Mouse (Mus musculus) liver, embryonic 11.5 days (tissue): ENCODE data around the gene Zscan10. TPM values are rescaled to one million over a fixed set of nuclear protein-coding genes. Genes with fewer than 3 reads are reported as not detected.
"Not testable (repeated sequence)": the region's sequence is repeated elsewhere in the genome, so short reads cannot be mapped to it uniquely, and the experiment has no call there.

Experiments
- ATAC-seq: fragments of 200-750 bp; cut with Nextera tagmentation; replicated peaks from 2 replicates; pipeline ENCODE4 v1.8.0; 2017; ENCODE audit warnings: moderate number of reproducible peaks, mild to moderate bottlenecking, moderate TSS enrichment, moderate library complexity; ENCODE audit not compliant: low FRiP score
- DNase-seq: peaks from one replicate; pipeline ENCODE4 v3.0.0-alpha.2; 2017; ENCODE audit warnings: low spot score
- H3K27ac ChIP-seq: fragments of 300-500 bp; sonication (generic); 2 replicates; pipeline ENCODE4 v1.5.1; 2014; ENCODE audit warnings: mild to moderate bottlenecking, low read depth, low read length, control low read depth
- H3K27me3 ChIP-seq: fragments of 300-500 bp; sonication (generic); replicated peaks from 2 replicates; pipeline ENCODE4 v1.6.1; 2014; ENCODE audit warnings: low read length, mixed read lengths; ENCODE audit not compliant: control insufficient read depth, insufficient read depth
- H3K36me3 ChIP-seq: fragments of 300-500 bp; sonication (generic); 2 replicates; pipeline ENCODE4 v1.6.1; 2014; ENCODE audit warnings: mild to moderate bottlenecking, low read length, moderate library complexity, mixed read lengths; ENCODE audit not compliant: control insufficient read depth, insufficient read depth
- H3K4me1 ChIP-seq: fragments of 300-500 bp; sonication (generic); replicated peaks from 2 replicates; pipeline ENCODE4 v1.6.1; 2014; ENCODE audit warnings: low read length, mixed read lengths; ENCODE audit not compliant: control insufficient read depth, insufficient read depth
- H3K4me2 ChIP-seq: fragments of 300-500 bp; sonication (generic); 2 replicates; pipeline ENCODE4 v1.6.1; 2014; ENCODE audit warnings: mild to moderate bottlenecking, control low read depth, moderate library complexity
- H3K4me3 ChIP-seq: fragments of 300-500 bp; sonication (generic); 2 replicates; pipeline ENCODE4 v1.5.1; 2014; ENCODE audit warnings: low read depth, low read length, control low read depth
- H3K9ac ChIP-seq: fragments of 300-500 bp; sonication (generic); 2 replicates; pipeline ENCODE4 v1.6.1; 2014; ENCODE audit warnings: low read depth, low read length, control low read depth
- H3K9me3 ChIP-seq: fragments of 300-500 bp; sonication (generic); 2 replicates; pipeline ENCODE4 v1.6.1; 2016; ENCODE audit warnings: low read length, inconsistent platforms, mixed read lengths; ENCODE audit not compliant: control insufficient read depth
- WGBS: fragments of 180-500 bp; shearing (Covaris S2); extraction: QIAGEN DNeasy Blood & Tissue Kit; methylation state at CpG from one replicate; pipeline ENCODE4 v1.1.7; 2014; 5-methylcytosine and 5-hydroxymethylcytosine counted together
- polyA plus RNA-seq: library from polyadenylated mRNA; unstranded; fragments of >200 nt; fragmentation: Nextera tagmentation; extraction: Ambion mirVana; gene quantifications from 2 replicates; pipeline ENCODE4 v1.2.1, GENCODE M21; 2014

Gene Zscan10
- polyA plus RNA-seq, 1 experiment from 2014 or later: 0.25 TPM

DNA sequence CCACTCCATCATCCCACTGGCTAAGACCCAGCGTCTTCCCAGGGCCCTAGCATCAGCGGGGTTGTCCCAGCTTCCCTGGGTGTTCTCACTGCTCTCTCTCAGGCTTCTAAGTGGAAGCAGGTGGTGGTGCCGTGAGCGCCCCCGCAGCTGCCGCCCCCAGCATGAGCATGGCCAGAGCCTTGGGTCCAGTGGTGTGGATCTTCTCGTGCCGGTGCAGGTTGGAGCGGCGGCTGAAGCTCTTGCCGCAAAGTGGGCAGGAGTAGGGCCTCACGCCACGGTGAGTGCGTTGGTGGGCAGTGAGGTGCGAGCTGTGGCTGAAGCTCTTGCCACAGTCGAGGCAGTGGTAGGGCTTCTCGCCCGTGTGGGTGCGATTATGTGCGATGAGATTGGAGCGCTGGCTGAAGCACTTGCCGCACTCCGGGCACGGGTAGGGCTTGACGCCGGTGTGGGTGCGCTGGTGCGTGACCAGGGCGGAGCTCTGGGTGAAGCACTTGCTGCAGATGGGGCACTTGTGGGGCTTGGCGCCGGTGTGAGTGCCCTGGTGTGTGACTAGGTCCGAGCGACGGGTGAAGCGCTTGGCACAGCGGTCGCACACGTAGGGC is 24.6 kb upstream of the Zscan10 start:
- no peak overlapping the region for H3K4me2 ChIP-seq
- no peaks in the 10 kb centered on the region for H3K9me3 ChIP-seq
- no peaks in the 10 kb centered on the region for H3K4me1 ChIP-seq
- ATAC-seq: no peak
- no peak overlapping the region for H3K27ac ChIP-seq
- WGBS: 96% methylated on average over 38 of the region's 38 CpGs
- no peak overlapping the region for H3K4me3 ChIP-seq
- no peaks in the 10 kb centered on the region for H3K27me3 ChIP-seq
- no peak for DNase-seq
- H3K36me3 ChIP-seq: peaks cover 22% of the 10 kb centered on the region
- no peak overlapping the region for H3K9ac ChIP-seq

DNA sequence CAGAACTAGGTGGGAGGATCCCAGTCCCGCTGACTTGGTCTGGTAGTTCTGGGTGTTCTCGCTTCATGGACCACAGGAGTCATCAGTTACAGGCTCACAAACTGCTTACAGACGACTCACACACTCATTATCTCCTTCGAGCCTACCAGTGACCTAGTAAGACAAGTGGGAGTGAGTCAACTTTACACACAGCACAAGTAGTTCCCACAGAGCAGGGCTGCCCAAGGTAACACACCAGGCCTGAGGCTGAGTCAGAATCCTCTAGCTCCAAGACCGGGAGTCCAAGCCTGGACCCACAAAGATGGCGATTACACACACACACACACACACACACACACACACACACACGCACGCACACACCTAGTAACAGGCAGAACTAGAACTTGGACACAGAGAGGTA is 15.9 kb upstream of the Zscan10 start:
- DNase-seq (no peak), ATAC-seq (no peak)
- Histone ChIP-seq H3K36me3 (peaks cover 3% of the 10 kb centered on the region; the same call in 1 of the 2 replicates), H3K4me1 (0 out of 2 replicates have a peak, but pooled peaks cover 3% of the 10 kb centered on the region), H3K4me2 (peak overlapping the region; percentile 76), H3K4me3 (no peak overlapping the region), H3K27ac (no peak overlapping the region), H3K27me3 (0 out of 2 replicates have a peak, but pooled peaks cover 3% of the 10 kb centered on the region), H3K9ac (no peak overlapping the region), H3K9me3 (no peaks in the 10 kb centered on the region)
- 69% methylated on average over 8 of the region's 8 CpGs for WGBS

DNA sequence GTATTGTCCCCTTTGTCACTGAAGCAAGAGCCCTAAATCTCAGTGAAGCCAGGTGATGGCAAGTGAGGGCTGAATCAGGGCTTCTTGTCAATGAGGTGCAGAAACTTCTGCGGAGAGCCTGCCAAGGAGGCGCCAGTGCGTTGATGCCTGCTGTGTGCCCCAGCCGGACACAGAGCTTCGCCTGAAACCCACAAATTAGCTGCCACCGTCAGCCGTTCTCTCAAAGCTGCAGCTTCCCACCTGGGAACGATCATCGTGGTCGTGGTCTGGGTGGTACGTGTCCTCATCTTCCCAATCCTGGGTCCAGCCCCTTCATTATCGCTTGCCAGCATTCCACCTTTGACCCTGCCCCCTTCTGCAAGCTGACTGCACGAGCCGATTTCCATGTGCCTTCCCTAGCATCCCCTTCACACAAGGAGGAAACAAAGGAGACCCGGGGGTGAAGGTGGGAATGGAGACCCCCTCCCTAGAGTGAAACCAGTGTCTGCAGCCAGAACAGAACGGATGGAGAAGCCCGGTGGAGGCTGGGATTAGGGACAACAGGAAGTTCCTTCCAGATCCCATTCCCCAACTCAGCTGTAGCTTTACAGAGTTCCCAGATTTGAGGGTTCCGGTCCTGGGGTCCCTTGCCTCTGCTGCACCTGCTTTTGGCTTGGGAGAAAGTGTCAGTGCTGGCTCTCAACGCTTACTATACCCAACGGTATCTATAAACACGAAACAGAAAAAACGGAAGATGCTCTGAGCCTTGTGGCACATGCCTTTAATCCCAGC is 14.8 kb upstream of the Zscan10 start:
- Histone ChIP-seq H3K4me1 (0 out of 2 replicates have a peak, but pooled peaks cover 3% of the 10 kb centered on the region), H3K36me3 (no peaks in the 10 kb centered on the region), H3K9me3 (no peaks in the 10 kb centered on the region), H3K27me3 (0 out of 2 replicates have a peak, but pooled peaks cover 3% of the 10 kb centered on the region), H3K27ac (no peak overlapping the region), H3K4me2 (peak overlapping the region; percentile 76), H3K9ac (peak overlapping the region; percentile 63), H3K4me3 (peak overlapping the region; percentile 63)
- ATAC-seq: peak; percentile 67; the same call in 1 of the 2 replicates
- under 1% methylated on average over 22 of the region's 22 CpGs for WGBS
- peak; percentile 59 for DNase-seq

DNA sequence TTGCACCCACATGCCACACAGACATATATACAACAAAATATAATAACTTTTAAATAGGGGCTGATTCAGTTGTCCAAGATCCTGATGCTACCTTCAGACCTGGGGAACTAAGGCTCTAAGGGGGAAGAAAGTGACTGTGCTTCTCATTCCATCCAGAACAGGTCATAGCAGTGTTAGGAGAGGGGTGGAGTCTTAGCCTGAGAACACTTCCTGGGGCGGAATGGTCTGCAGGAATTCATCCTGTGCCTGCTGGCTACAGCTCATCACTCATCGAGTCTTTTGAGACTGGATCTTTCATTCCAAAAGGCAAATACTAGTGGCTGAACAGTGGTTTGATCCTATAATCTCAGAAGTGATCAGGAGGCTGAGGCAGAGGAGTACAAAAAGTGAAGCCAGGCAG is 13.4 kb upstream of the Zscan10 start:
- H3K4me3 ChIP-seq: no peak overlapping the region
- no peak overlapping the region for H3K27ac ChIP-seq
- H3K36me3 ChIP-seq: no peaks in the 10 kb centered on the region
- no peak overlapping the region for H3K9ac ChIP-seq
- ATAC-seq (no peak), DNase-seq (no peak)
- H3K4me1 ChIP-seq: 0 out of 2 replicates have a peak, but pooled peaks cover 3% of the 10 kb centered on the region
- no peak overlapping the region for H3K4me2 ChIP-seq
- H3K9me3 ChIP-seq: no peaks in the 10 kb centered on the region
- WGBS: 65% methylated on average over 2 of the region's 2 CpGs
- 0 out of 2 replicates have a peak, but pooled peaks cover 3% of the 10 kb centered on the region for H3K27me3 ChIP-seq

DNA sequence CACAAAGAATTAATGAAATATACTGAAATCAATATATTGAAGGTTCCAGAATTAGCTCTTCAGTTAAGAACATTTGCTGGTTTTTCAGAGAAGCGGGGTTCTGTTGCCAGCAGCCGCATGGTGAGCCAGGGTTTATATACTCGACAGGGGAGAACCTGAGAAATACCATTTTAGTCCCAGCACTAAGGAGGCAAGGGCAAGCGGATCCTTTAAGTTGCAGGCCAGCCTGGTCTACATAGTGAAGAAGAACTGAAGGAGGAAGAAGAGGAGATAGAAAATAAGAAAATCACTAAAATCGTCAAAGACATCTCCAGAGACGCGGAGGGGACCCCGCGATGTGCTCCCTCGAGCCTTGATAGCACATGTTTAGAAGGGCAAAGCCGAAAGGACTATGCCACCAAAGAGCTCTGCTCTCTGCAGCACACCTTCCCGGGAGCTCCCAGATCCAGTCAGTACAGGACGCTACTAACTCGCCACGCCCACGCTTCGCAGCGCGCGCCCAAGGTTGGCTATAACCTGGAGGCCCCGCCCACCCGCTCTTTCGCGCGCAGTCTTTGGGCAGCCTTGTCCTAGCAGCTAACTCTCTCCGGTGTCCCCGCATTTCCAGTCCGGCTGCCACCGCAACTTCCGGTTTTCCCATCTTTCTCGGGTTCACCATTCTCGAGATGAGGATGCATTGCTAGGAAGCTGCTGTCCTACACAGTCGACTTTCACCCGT is 8.3 kb upstream of the Zscan10 start:
- no peaks in the 10 kb centered on the region for H3K27me3 ChIP-seq
- 7% methylated on average over 34 of the region's 34 CpGs for WGBS
- H3K36me3 ChIP-seq: no peaks in the 10 kb centered on the region
- H3K4me2 ChIP-seq: peak overlapping the region; percentile 84
- H3K9ac ChIP-seq: peak overlapping the region; percentile 66
- ATAC-seq: peak; percentile 99
- H3K9me3 ChIP-seq: no peaks in the 10 kb centered on the region
- 0 out of 2 replicates have a peak overlapping the region, but pooled peaks have one; percentile 42 for H3K27ac ChIP-seq
- peak; percentile 97 for DNase-seq
- peak overlapping the region; percentile 56 for H3K4me3 ChIP-seq
- no peaks in the 10 kb centered on the region for H3K4me1 ChIP-seq

DNA sequence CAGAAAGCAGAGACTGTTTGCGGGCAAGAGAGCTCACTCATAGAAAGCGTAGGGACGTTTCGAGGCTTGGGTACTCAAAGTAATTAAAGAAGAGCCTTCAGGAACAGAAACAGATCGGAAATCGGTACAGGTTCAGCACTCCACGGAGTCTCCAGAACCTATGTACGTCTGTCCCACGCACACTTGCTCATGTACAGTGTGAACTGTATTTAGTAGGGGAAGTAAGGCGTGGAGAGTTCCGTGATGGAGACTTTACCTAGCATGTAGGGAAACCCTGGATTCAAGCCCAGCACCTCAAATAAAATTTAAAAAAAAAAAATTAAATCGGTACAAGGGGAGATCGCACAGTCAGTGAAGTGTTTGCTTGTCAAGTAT is 7.7 kb upstream of the Zscan10 start:
- peak overlapping the region; percentile 56 for H3K4me3 ChIP-seq
- no peaks in the 10 kb centered on the region for H3K36me3 ChIP-seq
- peak overlapping the region; percentile 84 for H3K4me2 ChIP-seq
- H3K27ac ChIP-seq: 0 out of 2 replicates have a peak overlapping the region, but pooled peaks have one; percentile 42
- no peak for DNase-seq
- peak overlapping the region; percentile 66 for H3K9ac ChIP-seq
- WGBS: 13% methylated on average over 13 of the region's 13 CpGs
- no peaks in the 10 kb centered on the region for H3K4me1 ChIP-seq
- no peaks in the 10 kb centered on the region for H3K9me3 ChIP-seq
- peak; percentile 62 for ATAC-seq
- H3K27me3 ChIP-seq: no peaks in the 10 kb centered on the region

DNA sequence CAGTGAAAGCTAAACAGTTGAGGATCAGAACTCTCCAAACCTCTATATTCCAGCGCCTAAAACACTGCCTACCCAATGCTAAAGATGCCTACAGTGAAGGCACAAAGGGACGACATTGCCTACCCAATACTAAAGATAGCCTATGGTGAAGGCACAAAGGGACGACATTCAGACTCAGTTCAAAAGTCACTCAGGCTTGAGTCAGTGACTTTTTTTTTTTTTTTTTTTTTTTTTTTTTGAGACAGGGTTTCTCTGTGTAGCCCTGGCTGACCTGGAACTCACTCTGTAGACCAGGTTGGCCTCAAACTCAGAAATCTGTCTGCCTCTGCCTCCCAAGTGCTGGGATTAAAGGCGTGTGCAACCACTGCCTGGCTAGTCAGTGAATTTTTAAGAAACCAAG is 5.5 kb upstream of the Zscan10 start:
- not testable (repeated sequence) for H3K4me3 ChIP-seq, H3K27ac ChIP-seq, H3K4me2 ChIP-seq, DNase-seq, H3K9me3 ChIP-seq, H3K36me3 ChIP-seq, ATAC-seq, H3K9ac ChIP-seq, H3K4me1 ChIP-seq, H3K27me3 ChIP-seq
- 77% methylated on average over 4 of the region's 4 CpGs for WGBS

DNA sequence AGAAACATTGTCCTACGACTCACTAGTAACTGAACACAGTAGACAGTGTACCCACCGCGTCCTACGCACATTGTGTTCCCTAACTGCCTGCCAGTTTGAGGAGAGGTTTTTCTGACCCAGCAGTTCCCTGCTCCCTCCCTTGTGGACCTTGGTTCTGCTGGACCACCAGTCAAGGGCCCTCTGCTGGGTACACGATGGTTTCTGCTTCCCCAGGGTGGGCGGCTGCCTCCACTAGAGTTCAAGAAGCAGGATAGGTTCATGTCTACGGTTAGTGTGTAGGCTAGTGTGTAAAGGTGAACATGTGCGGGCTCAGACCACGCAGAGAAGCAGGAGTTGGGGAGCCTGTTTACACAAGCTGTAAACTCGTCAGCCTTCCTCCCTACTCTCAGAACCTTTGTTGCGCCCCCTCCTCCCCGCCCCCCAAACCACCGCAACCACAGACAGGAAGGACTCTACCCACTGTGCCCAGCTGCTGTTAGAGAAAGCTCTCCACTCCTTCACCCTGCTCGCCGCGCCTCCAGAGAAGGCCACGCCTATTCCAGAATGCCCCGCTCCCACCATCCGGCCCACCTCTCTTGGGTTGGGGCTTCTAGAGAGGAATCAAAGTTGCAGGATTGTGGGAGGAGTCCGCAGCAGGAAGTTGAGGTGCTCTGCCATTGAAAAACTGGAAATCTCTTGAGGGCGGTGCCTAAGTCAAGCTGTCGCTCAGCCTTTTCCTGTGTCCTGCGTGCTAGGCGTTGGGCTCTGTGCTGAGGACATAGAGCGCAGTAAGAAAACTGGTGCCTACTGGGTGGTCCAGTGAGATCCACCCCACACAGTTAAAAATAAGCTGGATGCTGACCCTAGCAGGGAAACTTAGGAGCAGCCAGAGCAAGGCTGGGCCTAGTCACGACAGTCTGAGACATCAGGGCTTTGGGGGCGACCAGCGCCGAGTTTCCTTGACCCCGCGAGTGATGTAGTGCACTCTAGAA is 1.8 kb upstream of the Zscan10 start, which contains the start of gene Zfp13:
TSS of gene Zfp13 (minus strand) at position 906 of the 971 bp plus-strand sequence.
- peaks cover 12% of the 10 kb centered on the region for H3K4me1 ChIP-seq
- peak within 1 kb of the TSS; percentile 72 for H3K9ac ChIP-seq
- H3K4me2 ChIP-seq: peak within 1 kb of the TSS; percentile 82
- peak within 1 kb of the TSS; percentile 81 for H3K27ac ChIP-seq
- peak; percentile 87 for DNase-seq
- H3K36me3 ChIP-seq: no peaks in the 10 kb centered on the region
- ATAC-seq: peak; percentile 91
- peak within 1 kb of the TSS; percentile 60 for H3K4me3 ChIP-seq
- WGBS: 4% methylated on average over 31 of the region's 31 CpGs
- H3K27me3 ChIP-seq: no peaks in the 10 kb centered on the region
- no peaks in the 10 kb centered on the region for H3K9me3 ChIP-seq
